Mouse (Mus musculus): Measurements from ENCODE around the gene D930007J09Rik. TPM values are rescaled to one million over a fixed set of nuclear protein-coding genes. Genes with fewer than 3 reads are reported as not detected.
A peak's percentile ranks its signal among the peaks of the same experiment; 100 is the strongest.

Gene D930007J09Rik
- polyA plus RNA-seq, 1 experiment from 2014 or later, result not detected

GRCm38 (mm10) chr13:32807624-32808023 lies 5.0 kb upstream of the D930007J09Rik start:
- no peak for ATAC-seq (ENCODE audit: low read depth)
- Histone ChIP-seq H3K9ac (no peak overlapping the region), H3K27ac (no peak overlapping the region), H3K9me3 (replicated peaks) (no peaks in the 10 kb centered on the region), H3K36me3 (peaks cover 40% of the 10 kb centered on the region), H3K4me3 (replicated peaks) (no peak overlapping the region), H3K27me3 (no peaks in the 10 kb centered on the region), H3K4me1 (replicated peaks) (peaks cover 23% of the 10 kb centered on the region), H3K4me2 (no peak overlapping the region)
- 75% methylated on average over 3 of the region's 3 CpGs for WGBS (ENCODE audit: insufficient replicate concordance)
- no peak for DNase-seq

- no peak overlapping the region for H3K4me3 ChIP-seq (replicated peaks)
- no peak overlapping the region for H3K4me2 ChIP-seq
- no peak for DNase-seq
- no peak overlapping the region for H3K9ac ChIP-seq
- H3K4me1 ChIP-seq (replicated peaks), result peaks cover 23% of the 10 kb centered on the region
- no peaks in the 10 kb centered on the region for H3K9me3 ChIP-seq (replicated peaks)
- H3K27ac ChIP-seq, result no peak overlapping the region
- no peaks in the 10 kb centered on the region for H3K27me3 ChIP-seq
- H3K36me3 ChIP-seq, result peaks cover 40% of the 10 kb centered on the region
- ATAC-seq (ENCODE audit: low read depth), result no peak
- 84% methylated on average over 7 of the region's 7 CpGs for WGBS (ENCODE audit: insufficient replicate concordance)
Measured at GRCm38 (mm10) chr13:32806820-32807219, 4.2 kb upstream of the D930007J09Rik start.

- Histone ChIP-seq H3K4me1 (replicated peaks) (peaks cover 30% of the 10 kb centered on the region), H3K9ac (no peak overlapping the region), H3K4me3 (replicated peaks) (peak overlapping the region; percentile 90), H3K4me2 (peak overlapping the region; percentile 99), H3K36me3 (peaks cover 28% of the 10 kb centered on the region), H3K27me3 (no peaks in the 10 kb centered on the region), H3K9me3 (replicated peaks) (no peaks in the 10 kb centered on the region), H3K27ac (no peak overlapping the region)
- DNase-seq (no peak), ATAC-seq (ENCODE audit: low read depth) (no peak)
- 87% methylated on average over 4 of the region's 4 CpGs for WGBS (ENCODE audit: insufficient replicate concordance)
Measured at GRCm38 (mm10) chr13:32803701-32804345, 1.2 kb upstream of the D930007J09Rik start.

GRCm38 (mm10) chr13:32801693-32802221 lies 892 bp downstream of the D930007J09Rik start, which contains the start of gene Wrnip1:
TSS of gene Wrnip1 (plus strand) at chr13:32802038.
- Histone ChIP-seq H3K4me1 (replicated peaks) (peaks cover 27% of the 10 kb centered on the region), H3K4me3 (replicated peaks) (peak within 1 kb of the TSS; percentile 90), H3K36me3 (peaks cover 12% of the 10 kb centered on the region), H3K4me2 (peak within 1 kb of the TSS; percentile 99), H3K27me3 (no peaks in the 10 kb centered on the region), H3K9me3 (replicated peaks) (no peaks in the 10 kb centered on the region), H3K9ac (peak within 1 kb of the TSS; percentile 90), H3K27ac (peak within 1 kb of the TSS; percentile 79)
- peak; percentile 95 for ATAC-seq (ENCODE audit: low read depth)
- under 1% methylated on average over 51 of the region's 51 CpGs for WGBS (ENCODE audit: insufficient replicate concordance)
- DNase-seq, result peak; percentile 96

GRCm38 (mm10) chr13:32800859-32801258 lies 1.8 kb downstream of the D930007J09Rik start:
- peak overlapping the region; percentile 67; the same call in 1 of the 2 replicates for H3K9ac ChIP-seq
- H3K4me2 ChIP-seq, result peak overlapping the region; percentile 99
- no peak overlapping the region for H3K27ac ChIP-seq
- H3K36me3 ChIP-seq, result peaks cover 4% of the 10 kb centered on the region
- H3K4me1 ChIP-seq (replicated peaks), result peaks cover 26% of the 10 kb centered on the region
- H3K4me3 ChIP-seq (replicated peaks), result peak overlapping the region; percentile 90
- no peak for ATAC-seq (ENCODE audit: low read depth)
- peak; percentile 32 for DNase-seq
- H3K27me3 ChIP-seq, result no peaks in the 10 kb centered on the region
- H3K9me3 ChIP-seq (replicated peaks), result no peaks in the 10 kb centered on the region

- Histone ChIP-seq H3K4me2 (no peak overlapping the region), H3K36me3 (no peaks in the 10 kb centered on the region), H3K4me3 (replicated peaks) (no peak overlapping the region), H3K9ac (no peak overlapping the region), H3K9me3 (replicated peaks) (no peaks in the 10 kb centered on the region), H3K27me3 (no peaks in the 10 kb centered on the region), H3K4me1 (replicated peaks) (peaks cover 22% of the 10 kb centered on the region), H3K27ac (no peak overlapping the region)
- ATAC-seq (ENCODE audit: low read depth), result no peak
- 48% methylated on average over 2 of the region's 2 CpGs for WGBS (ENCODE audit: insufficient replicate concordance)
- DNase-seq, result no peak
Measured at GRCm38 (mm10) chr13:32799131-32799530, 3.5 kb downstream of the D930007J09Rik start.

- DNase-seq (no peak), ATAC-seq (ENCODE audit: low read depth) (no peak)
- Histone ChIP-seq H3K27me3 (no peaks in the 10 kb centered on the region), H3K9me3 (replicated peaks) (no peaks in the 10 kb centered on the region), H3K36me3 (no peaks in the 10 kb centered on the region), H3K27ac (no peak overlapping the region), H3K9ac (no peak overlapping the region), H3K4me2 (no peak overlapping the region), H3K4me3 (replicated peaks) (no peak overlapping the region), H3K4me1 (replicated peaks) (peaks cover 7% of the 10 kb centered on the region; the same call in 1 of the 2 replicates)
- WGBS (ENCODE audit: insufficient replicate concordance), result 60% methylated on average over 1 of the region's 1 CpGs
Measured at GRCm38 (mm10) chr13:32797085-32797484, 5.6 kb downstream of the D930007J09Rik start.

GRCm38 (mm10) chr13:32795166-32795565 lies 7.5 kb downstream of the D930007J09Rik start:
- Histone ChIP-seq H3K4me2 (no peak overlapping the region), H3K27me3 (no peaks in the 10 kb centered on the region), H3K27ac (no peak overlapping the region), H3K9me3 (replicated peaks) (no peaks in the 10 kb centered on the region), H3K9ac (no peak overlapping the region), H3K4me3 (replicated peaks) (no peak overlapping the region), H3K36me3 (no peaks in the 10 kb centered on the region), H3K4me1 (replicated peaks) (no peaks in the 10 kb centered on the region)
- ATAC-seq (ENCODE audit: low read depth) (no peak), DNase-seq (no peak)
- WGBS (ENCODE audit: insufficient replicate concordance), result 72% methylated on average over 5 of the region's 5 CpGs

GRCm38 (mm10) chr13:32794619-32795018 lies 8.0 kb downstream of the D930007J09Rik start:
- ATAC-seq (ENCODE audit: low read depth), result no peak
- no peaks in the 10 kb centered on the region for H3K4me1 ChIP-seq (replicated peaks)
- H3K36me3 ChIP-seq, result no peaks in the 10 kb centered on the region
- H3K4me2 ChIP-seq, result no peak overlapping the region
- H3K27me3 ChIP-seq, result no peaks in the 10 kb centered on the region
- no peak overlapping the region for H3K27ac ChIP-seq
- WGBS (ENCODE audit: insufficient replicate concordance), result 53% methylated on average over 2 of the region's 2 CpGs
- no peak overlapping the region for H3K4me3 ChIP-seq (replicated peaks)
- no peaks in the 10 kb centered on the region for H3K9me3 ChIP-seq (replicated peaks)
- DNase-seq, result no peak
- H3K9ac ChIP-seq, result no peak overlapping the region

GRCm38 (mm10) chr13:32789781-32790180 lies 12.9 kb downstream of the D930007J09Rik start:
- no peak overlapping the region for H3K4me3 ChIP-seq (replicated peaks)
- 60% methylated on average over 4 of the region's 4 CpGs for WGBS (ENCODE audit: insufficient replicate concordance)
- H3K9me3 ChIP-seq (replicated peaks), result no peaks in the 10 kb centered on the region
- no peaks in the 10 kb centered on the region for H3K36me3 ChIP-seq
- H3K27ac ChIP-seq, result no peak overlapping the region
- no peak overlapping the region for H3K4me2 ChIP-seq
- H3K9ac ChIP-seq, result no peak overlapping the region
- ATAC-seq (ENCODE audit: low read depth) (no peak), DNase-seq (no peak)
- H3K27me3 ChIP-seq, result no peaks in the 10 kb centered on the region
- H3K4me1 ChIP-seq (replicated peaks), result no peaks in the 10 kb centered on the region

GRCm38 (mm10) chr13:32787584-32787983 lies 15.1 kb downstream of the D930007J09Rik start:
- Histone ChIP-seq H3K9me3 (replicated peaks) (no peaks in the 10 kb centered on the region), H3K27ac (no peak overlapping the region), H3K9ac (no peak overlapping the region), H3K36me3 (no peaks in the 10 kb centered on the region), H3K4me2 (no peak overlapping the region), H3K4me1 (replicated peaks) (no peaks in the 10 kb centered on the region), H3K4me3 (replicated peaks) (no peak overlapping the region), H3K27me3 (no peaks in the 10 kb centered on the region)
- 48% methylated on average over 2 of the region's 2 CpGs for whole genome bisulfite sequencing (ENCODE audit: insufficient replicate concordance)
- no peak for ATAC-seq (ENCODE audit: low read depth)
- no peak for DNase-seq

GRCm38 (mm10) chr13:32783816-32784215 lies 18.8 kb downstream of the D930007J09Rik start, which contains the start of gene Mylk4:
TSS of gene Mylk4 (minus strand) at chr13:32783954.
- 65% methylated on average over 8 of the region's 8 CpGs for WGBS (ENCODE audit: insufficient replicate concordance)
- DNase-seq (no peak), ATAC-seq (ENCODE audit: low read depth) (no peak)
- Histone ChIP-seq H3K27ac (no peak within 1 kb of the TSS), H3K27me3 (no peaks in the 10 kb centered on the region), H3K4me3 (replicated peaks) (no peak within 1 kb of the TSS), H3K4me2 (no peak within 1 kb of the TSS), H3K4me1 (replicated peaks) (no peaks in the 10 kb centered on the region), H3K36me3 (no peaks in the 10 kb centered on the region), H3K9me3 (replicated peaks) (no peaks in the 10 kb centered on the region), H3K9ac (no peak within 1 kb of the TSS)

All from liver, embryonic 13.5 days (tissue).